ENCODE assay signal across 11 mouse cellular contexts in genomic region chr11:84010411-84010810, GRCm38 (mm10). TPM values are rescaled to one million over a fixed set of nuclear protein-coding genes. Genes with fewer than 3 reads are reported as not detected.
"Had no signal": no experiment of that assay in that cellular context is flagged by ENCODE, and none has a peak within 500 bp of the region (broad histone marks: within the 10 kb centered on the region; RNA-seq: fewer than 3 reads in every experiment).

No protein-coding gene starts in this region.

- H3K9ac ChIP-seq: kidney, embryonic 15.5 days; limb, embryonic 13.5 days; liver, embryonic 14.5 days; neural tube, embryonic 15.5 days had no signal

- H3K4me3 ChIP-seq: kidney, embryonic 15.5 days; limb, embryonic 13.5 days; myocyte; neural tube, embryonic 15.5 days had no signal

- DNase-seq: kidney, adult 2 months; kidney, postnatal 14 days; lung, adult 18-20 months; right cerebral cortex, postnatal 25 days; thymus, postnatal 36 days had no signal

- H3K4me2 ChIP-seq: kidney, embryonic 15.5 days; limb, embryonic 13.5 days; neural tube, embryonic 15.5 days had no signal

- H3K27ac ChIP-seq: kidney, embryonic 15.5 days; limb, embryonic 13.5 days; liver, embryonic 14.5 days; neural tube, embryonic 15.5 days had no signal

- H3K4me1 ChIP-seq: kidney, embryonic 15.5 days had no signal

- H3K9me3 ChIP-seq: kidney, embryonic 15.5 days; limb, embryonic 13.5 days; neural tube, embryonic 15.5 days had no signal

- H3K27me3 ChIP-seq: kidney, embryonic 15.5 days; limb, embryonic 13.5 days; neural tube, embryonic 15.5 days had no signal

RNA-seq across cellular contexts. Expression of gene Dusp14, which starts 58.6 kb away (rescaled TPM):
- total RNA-seq: megakaryocyte-erythroid progenitor cell, adult 5-6 weeks had no signal
